Mouse (Mus musculus) gastrocnemius, postnatal 36 days (tissue): ENCODE results near the gene Timeless. TPM values are rescaled to one million over a fixed set of nuclear protein-coding genes. Genes with fewer than 3 reads are reported as not detected.
"Not testable (repeated sequence)": the region's sequence is repeated elsewhere in the genome, so short reads cannot be mapped to it uniquely, and the experiment has no call there.

Experiments used
- DNase-seq, 2 experiments: peaks; one replicate each; pipeline ENCODE4 v3.0.0; 2022
- intact Hi-C: fragments of 180-260 bp; cut with DNase I; formaldehyde crosslinking; loops from one replicate; pipeline ENCODE4 v1.15.1; 2025
- total RNA-seq, 2 experiments: library from RNA; stranded (reverse); gene quantifications; 2 replicates each; pipeline ENCODE4 v1.2.3; 2021

Timeless gene
- total RNA-seq, 2 experiments from 2014 or later = 1.7 to 2.2 TPM

DNA sequence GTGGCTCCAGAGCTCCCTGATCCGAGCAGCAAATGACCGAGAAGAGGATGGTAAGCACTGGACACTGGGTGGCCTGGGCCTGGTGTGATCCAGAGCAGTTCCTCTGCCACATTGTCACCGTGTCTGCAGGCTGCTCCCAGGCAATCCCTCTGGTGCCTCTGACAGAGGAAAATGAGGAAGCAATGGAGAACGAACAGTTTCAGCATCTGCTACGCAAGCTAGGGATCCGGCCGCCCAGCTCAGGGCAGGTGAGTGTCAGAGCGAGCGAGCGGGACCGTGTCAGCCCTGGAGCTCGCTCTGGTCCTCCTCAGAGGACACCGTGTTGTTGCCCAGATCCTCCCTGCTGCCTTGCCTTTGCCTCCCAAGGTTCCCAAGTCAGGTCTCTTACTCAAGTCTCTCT, 18.7 kb downstream of the Timeless start:
- no peak for DNase-seq
- intact Hi-C loops = no loop called here

DNA sequence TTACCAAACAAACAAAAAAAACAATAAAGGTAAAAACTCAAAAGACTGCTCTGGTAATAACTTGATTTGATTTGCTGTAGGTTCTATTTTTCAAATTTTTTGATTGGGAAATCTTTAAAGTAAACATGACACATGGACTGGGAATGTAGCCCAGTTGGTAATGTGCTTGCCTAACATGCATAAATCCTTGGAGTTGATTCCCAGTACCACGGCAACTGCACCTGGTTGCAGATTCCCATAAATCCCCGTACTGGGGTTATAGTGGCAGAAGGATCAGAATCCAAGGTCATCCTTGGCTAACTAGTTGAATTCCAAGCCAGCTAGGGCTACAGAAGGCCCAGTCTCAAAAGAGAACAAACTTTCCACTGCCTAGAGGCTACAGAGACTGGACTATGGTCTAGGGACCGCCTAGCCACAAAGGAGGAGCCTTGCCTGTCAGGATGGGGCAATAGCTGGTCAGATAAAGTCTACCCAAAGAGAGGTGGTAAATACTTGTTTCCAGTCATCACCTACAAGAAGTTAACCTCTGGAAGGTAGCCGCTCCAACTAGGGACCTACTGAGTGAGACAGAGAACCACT, 21.9 kb downstream of the Timeless start, which contains the start of gene Apon:
Apon (plus strand) TSS at position 420 of the 579 bp plus-strand sequence.
- intact Hi-C loops = no loop called here
- no peak for DNase-seq

DNA sequence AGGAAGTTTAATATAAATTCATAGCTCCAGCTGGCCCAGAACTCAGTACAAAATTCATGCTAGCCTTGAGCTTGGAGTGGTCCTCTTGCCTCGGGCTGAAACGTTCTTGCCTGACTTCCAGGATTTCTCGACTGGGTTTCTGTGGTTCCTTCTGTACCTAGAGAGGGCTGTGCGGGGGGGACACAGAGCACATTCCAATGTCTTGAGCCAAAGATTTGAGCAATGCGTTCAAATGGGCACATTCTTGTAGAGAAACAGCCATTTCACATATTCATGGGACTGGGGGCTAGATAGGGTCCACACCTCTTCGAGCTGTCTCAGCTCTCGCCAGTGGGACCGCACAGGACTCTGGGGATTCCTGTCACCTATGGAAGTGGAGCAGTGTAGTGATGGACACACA, 24.1 kb downstream of the Timeless start:
- intact Hi-C loops = no loop called here
- no peak for DNase-seq

- DNase-seq = no peak
- intact Hi-C loops = no loop called here
These were observed 24.5 kb downstream of the Timeless start for GRCm38 (mm10) chr10:128256328-128256727.

GRCm38 (mm10) chr10:128258953-128259352, 27.1 kb downstream of the Timeless start:
- DNase-seq = no peak
- intact Hi-C loops = no loop called here

GRCm38 (mm10) chr10:128259946-128260345, 28.1 kb downstream of the Timeless start:
- DNase-seq = no peak
- intact Hi-C loops = no loop called here

- intact Hi-C loops, DNase-seq: not testable (repeated sequence)
These were observed 28.5 kb downstream of the Timeless start for GRCm38 (mm10) chr10:128260376-128260775.

DNA sequence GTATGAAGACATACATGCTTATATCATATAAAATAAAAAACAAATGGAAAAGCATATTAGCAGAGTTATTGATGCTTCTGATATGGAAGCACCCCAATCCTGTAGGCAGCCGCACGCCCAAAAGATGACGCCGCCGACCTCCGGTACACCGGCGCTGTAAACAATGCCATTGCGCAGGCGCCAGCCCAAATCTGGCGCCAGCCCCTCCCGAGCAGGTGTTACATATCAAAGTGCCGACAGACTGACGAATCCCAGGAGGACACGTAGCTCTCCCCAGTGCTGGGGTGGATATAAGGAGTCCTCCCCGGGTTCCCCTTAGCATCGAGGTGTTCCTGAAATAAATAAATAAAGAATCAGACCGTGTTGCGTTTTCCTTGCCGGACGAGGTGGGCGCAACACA, 30.4 kb downstream of the Timeless start:
- no peak for DNase-seq
- intact Hi-C loops = no loop called here

DNA sequence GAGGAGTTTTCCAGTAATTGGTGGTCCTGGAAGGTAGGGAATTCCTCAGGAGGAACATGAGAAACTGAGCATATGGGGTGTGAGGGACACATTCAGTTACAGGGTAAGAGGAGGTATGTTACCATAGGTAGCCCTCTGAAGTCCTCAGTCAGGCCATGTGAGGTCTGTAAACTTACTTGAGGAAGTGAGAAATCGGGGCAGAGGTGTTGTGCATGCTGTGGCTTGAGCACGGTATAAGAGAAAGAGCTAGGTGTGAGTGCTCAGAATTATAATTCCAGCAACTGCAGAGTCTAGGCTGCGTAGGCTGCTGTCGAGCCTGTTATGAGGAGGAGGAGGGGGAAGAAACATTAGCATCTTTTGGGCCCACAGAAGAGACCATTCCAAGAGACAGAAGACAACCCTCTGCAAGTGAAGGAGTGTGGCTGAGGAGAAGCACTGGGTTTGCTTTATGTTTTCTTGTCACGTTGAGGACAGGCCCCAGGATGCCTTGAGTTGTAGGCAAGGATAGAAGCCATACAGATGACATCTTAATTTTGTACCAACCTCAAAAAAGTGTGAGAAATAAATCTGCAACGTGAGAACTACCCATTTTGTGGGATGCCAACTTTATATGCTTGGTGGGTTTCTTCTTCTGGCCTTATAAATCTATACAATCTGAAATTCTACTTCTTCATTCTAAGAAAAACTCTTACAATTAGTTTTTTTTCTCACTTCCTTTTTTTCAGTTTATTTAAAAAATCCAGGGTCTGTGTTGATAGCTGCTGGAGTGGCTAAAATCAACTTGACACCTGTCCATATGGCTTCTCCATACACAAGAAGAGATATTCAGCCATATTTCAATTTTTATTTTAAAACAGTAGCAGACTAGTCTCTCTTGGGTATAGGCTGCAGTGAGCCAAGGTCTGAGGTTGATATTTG, 31.8 kb downstream of the Timeless start:
- DNase-seq = no peak
- intact Hi-C loops = no loop called here

- DNase-seq = no peak
- intact Hi-C loops = no loop called here
These were observed 36.5 kb downstream of the Timeless start, which contains the start of gene Apof for GRCm38 (mm10) chr10:128268371-128268770. Gene Apof (plus strand): TSS chr10:128268671.

- no peak for DNase-seq
- intact Hi-C loops = no loop called here
These were observed 37.5 kb downstream of the Timeless start for GRCm38 (mm10) chr10:128269206-128269910.

DNA sequence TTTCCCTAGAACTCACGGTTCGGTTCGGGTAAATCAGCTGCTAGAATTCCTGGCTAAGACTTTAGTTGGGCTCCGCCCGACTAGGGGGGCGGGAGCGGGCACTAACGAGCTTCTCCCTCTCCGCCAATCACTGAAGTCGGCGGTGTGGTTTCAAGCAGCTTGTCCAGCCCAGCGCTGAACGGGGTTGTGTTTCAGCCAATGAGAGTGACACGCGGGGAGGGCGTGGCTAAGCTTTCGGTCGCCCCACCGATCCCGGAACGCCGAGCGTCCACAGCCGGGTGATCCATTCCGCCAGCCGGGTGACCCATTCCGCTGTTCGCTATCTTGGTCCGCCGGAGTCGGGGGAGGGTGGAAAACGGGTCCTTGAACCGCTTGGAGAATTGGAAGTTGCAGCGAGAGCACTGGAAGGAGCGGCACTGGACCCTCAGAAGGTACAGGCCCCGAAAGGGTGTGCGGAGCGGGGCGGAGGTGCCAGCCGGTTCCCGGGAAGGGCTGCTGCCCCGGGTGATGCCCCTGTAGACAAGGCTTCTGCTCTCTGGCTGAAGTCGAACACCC, 38.5 kb downstream of the Timeless start, which contains the start of gene Stat2:
Stat2 (plus strand) TSS at position 273 of the 555 bp plus-strand sequence.
- intact Hi-C loops = no loop called here
- peak; percentile 93 to 97 for DNase-seq

GRCm38 (mm10) chr10:128270866-128271265, 39.0 kb downstream of the Timeless start:
- no peak for DNase-seq
- intact Hi-C loops = no loop called here

- intact Hi-C loops = no loop called here
- DNase-seq = no peak
These were observed 40.0 kb downstream of the Timeless start for GRCm38 (mm10) chr10:128271883-128272282.

DNA sequence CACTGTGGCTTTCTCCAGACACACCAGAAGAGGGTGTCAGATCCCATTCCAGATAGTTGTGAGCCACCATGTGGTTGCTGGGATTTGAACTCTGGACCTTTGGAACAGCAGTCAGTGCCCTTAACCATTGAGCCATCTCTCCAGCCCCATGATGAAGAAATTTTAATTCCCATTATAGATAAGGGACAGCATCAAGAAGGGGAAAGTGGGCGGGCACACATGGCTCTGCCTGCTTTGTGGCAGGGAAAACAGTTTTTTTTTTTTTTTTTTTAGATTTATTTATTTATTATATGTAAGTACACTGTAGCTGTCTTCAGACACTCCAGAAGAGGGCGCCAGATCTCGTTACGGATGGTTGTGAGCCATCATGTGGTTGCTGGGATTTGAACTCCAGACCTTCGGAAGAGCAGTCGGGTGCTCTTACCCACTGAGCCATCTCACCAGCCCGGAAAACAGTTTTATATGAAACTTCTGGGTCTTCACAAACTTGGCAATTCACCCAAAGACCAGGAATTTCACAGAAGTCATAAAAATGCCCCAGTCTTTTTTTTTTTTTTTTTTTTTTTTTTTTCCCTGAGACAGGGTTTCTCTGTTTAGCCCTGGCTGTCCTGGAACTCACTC, 41.1 kb downstream of the Timeless start:
- intact Hi-C loops, DNase-seq: not testable (repeated sequence)

- DNase-seq, intact Hi-C loops: not testable (repeated sequence)
These were observed 43.5 kb downstream of the Timeless start for GRCm38 (mm10) chr10:128275374-128275773.

- no peak for DNase-seq
- intact Hi-C loops = no loop called here
These were observed 46.3 kb downstream of the Timeless start for GRCm38 (mm10) chr10:128278158-128278557.

DNA sequence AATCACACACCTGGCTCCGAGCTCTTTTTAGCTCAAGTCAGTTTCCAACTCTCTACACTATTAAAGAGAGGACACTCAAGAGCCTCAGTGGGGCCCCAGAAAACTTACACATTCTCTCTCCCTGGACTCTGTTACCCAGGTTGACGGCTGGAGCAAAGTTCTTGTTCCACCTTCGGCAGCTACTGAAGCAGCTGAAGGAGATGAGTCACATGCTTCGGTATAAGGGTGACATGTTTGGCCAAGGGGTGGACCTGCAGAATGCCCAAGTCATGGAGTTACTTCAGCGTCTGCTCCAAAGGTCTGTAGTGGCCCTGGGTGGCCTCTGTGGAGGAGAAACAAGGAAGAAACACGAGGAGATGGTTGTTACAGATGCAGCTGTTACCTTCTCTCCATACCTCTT, 49.1 kb downstream of the Timeless start:
- intact Hi-C loops = loop anchor here (5.0 kb wide), 1 partner anchor 149 kb away; no protein-coding TSS in a partner anchor

DNA sequence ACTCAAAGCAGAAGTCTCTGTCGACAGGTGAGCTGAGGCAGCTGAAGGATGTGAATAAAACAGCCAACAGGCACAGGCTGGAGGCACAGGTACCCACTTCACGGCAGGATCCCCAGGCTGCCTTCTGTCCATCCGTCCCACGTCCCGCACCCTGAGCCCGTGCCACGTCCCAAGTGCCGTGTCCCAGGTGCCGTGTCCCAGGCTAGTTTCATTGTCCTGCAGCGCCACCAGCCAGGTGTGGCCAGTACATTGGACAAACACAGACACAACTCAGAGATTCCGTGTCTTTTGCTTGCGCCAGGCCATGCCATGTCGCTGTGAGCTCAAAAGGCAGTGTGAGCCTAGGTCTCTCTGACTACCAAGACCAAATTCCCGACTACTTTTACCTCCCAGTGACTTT, 49.8 kb downstream of the Timeless start:
- intact Hi-C loops = loop anchor here (5.0 kb wide), 1 partner anchor 149 kb away; no protein-coding TSS in a partner anchor
- no peak for DNase-seq

More for the DNA sequence above, 49.1 kb downstream of the Timeless start:
- no peak for DNase-seq

DNA sequence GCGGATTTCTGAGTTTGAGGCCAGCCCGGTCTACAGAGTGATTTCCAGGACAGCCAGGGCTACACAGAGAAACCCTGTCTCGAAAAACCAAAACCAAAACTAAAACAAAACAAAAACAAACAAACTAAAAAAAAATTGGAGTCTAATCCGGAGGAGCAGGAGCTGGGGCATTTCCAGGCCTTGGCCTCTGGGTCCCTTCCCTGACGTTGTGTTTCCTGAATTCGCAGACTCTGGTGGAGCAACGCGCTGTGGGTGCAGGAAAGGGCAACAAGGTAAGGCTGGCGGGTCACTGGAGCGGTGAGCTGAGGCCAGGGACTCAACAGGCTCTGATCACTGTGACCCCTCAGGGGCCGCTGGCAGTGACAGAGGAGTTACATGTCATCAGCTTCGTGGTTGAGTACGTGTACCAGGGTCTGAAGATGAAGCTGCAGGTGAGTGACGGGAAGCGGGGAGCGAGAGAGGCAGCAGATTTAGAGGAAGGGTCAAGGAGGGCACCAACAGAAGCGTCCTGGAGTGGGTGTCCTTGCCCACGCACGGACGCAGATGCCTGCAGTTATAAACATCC, 51.1 kb downstream of the Timeless start:
- DNase-seq = no peak
- intact Hi-C loops = loop anchor here (5.0 kb wide), 1 partner anchor 151 kb away; no protein-coding TSS in a partner anchor
